Mouse (Mus musculus) heart, embryonic 12.5 days (tissue): ENCODE measurements around the gene Gm20388. TPM values are rescaled to one million over a fixed set of nuclear protein-coding genes. Genes with fewer than 3 reads are reported as not detected.

Experiments
- ATAC-seq: fragments of 200-750 bp; cut with Nextera tagmentation; 2 replicates; pipeline ENCODE4 v1.8.0; 2017; ENCODE audit warnings: moderate TSS enrichment, moderate library complexity; ENCODE audit not compliant: insufficient number of reproducible peaks, low FRiP score
- H3K27ac ChIP-seq: fragments of 300-500 bp; sonication (generic); 2 replicates; pipeline ENCODE4 v1.5.1; 2016; ENCODE audit warnings: mild to moderate bottlenecking, moderate library complexity; ENCODE audit not compliant: poor library complexity, severe bottlenecking
- H3K27me3 ChIP-seq: fragments of 300-500 bp; sonication (generic); replicated peaks from 2 replicates; pipeline ENCODE4 v1.6.1; 2016; ENCODE audit warnings: mild to moderate bottlenecking, moderate library complexity
- H3K36me3 ChIP-seq: fragments of 300-500 bp; sonication (generic); 2 replicates; pipeline ENCODE4 v1.6.1; 2016; ENCODE audit warnings: mild to moderate bottlenecking, moderate library complexity
- H3K4me1 ChIP-seq: fragments of 300-500 bp; sonication (generic); replicated peaks from 2 replicates; pipeline ENCODE4 v1.6.1; 2016; ENCODE audit warnings: mild to moderate bottlenecking
- H3K4me2 ChIP-seq: fragments of 300-500 bp; sonication (generic); 2 replicates; pipeline ENCODE4 v1.6.1; 2016; ENCODE audit warnings: mild to moderate bottlenecking, moderate library complexity
- H3K4me3 ChIP-seq: fragments of 300-500 bp; sonication (generic); 2 replicates; pipeline ENCODE4 v1.5.1; 2016; ENCODE audit warnings: mild to moderate bottlenecking
- H3K9ac ChIP-seq: fragments of 300-500 bp; sonication (generic); 2 replicates; pipeline ENCODE4 v1.6.1; 2016; ENCODE audit warnings: mild to moderate bottlenecking, moderate library complexity
- H3K9me3 ChIP-seq: fragments of 300-500 bp; sonication (generic); replicated peaks from 2 replicates; pipeline ENCODE4 v1.6.1; 2016; ENCODE audit warnings: mild to moderate bottlenecking, moderate library complexity
- WGBS: fragments of 180-500 bp; shearing (Covaris S2); methylation state at CpG from one replicate; pipeline ENCODE4 v1.1.7; 2016; 5-methylcytosine and 5-hydroxymethylcytosine counted together
- polyA plus RNA-seq: library from polyadenylated mRNA; unstranded; fragments of >200 nt; fragmentation: Nextera tagmentation; extraction: Ambion mirVana; gene quantifications from 2 replicates; pipeline ENCODE4 v1.2.1, GENCODE M21; 2016

Gm20388 gene
- polyA plus RNA-seq, 1 experiment from 2014 or later = not detected

DNA sequence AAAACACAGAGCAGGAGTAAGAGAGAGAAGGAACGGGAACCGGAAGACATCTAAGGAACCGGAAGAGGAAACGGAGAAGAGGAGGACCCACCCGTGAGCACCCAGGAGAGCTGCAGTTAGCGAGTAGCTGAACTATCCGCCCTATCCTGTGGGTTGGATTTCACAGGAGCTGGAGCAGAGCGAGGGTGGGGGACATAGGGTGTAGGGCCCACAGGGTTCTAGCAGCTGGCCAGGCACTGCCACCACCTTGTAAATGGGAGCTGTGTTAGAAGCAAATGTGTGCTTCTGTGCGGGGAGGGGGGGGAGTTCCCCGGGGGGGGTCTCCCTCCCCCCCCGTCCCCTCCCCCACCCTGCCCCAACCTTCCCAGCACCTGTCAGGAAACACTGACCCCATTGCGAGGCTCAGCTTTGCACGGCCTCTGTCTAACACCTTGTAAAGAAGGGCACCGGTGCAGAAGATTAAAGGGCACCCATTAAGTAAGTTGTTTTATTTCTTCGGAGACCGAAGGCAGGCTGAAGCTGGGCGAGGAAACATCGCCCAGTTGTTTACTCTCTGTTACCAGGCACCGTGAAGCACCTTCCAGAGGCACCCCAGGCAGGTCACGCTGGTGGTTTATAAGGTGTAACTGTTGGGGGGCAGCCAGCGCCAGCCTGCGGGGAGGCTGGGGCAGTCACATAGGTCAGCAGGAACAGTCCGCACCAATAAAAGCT lies 1573.6 kb downstream of the Gm20388 start:
- no peak overlapping the region for H3K4me2 ChIP-seq
- H3K27ac ChIP-seq = no peak overlapping the region
- 65% methylated on average over 23 of the region's 23 CpGs for WGBS

DNA sequence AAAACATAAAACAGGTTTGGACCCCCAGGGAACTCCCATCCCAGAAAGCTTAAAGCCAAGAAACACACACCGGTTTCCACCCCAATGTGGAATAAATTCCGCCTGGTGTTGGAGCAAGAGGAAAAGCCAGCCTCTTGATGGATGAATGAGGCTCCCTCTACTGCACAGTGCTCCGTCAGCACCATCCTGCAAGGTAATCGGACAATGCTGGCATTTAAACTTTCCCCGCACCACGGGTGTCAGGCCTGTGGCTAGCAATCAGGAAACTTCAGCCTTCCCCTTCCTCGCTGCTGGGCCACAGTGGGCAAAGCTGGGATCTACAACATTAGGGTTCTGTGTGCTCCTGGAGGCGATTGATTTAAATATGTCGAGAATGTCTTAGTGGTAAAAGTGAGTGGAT lies 1581.0 kb downstream of the Gm20388 start:
- H3K27me3 ChIP-seq = no peaks in the 10 kb centered on the region
- no peak overlapping the region for H3K4me3 ChIP-seq
- H3K4me1 ChIP-seq = peaks cover 8% of the 10 kb centered on the region; the same call in 1 of the 2 replicates
- ATAC-seq = no peak
- H3K9me3 ChIP-seq = no peaks in the 10 kb centered on the region
- no peak overlapping the region for H3K4me2 ChIP-seq
- no peak overlapping the region for H3K27ac ChIP-seq
- WGBS = 55% methylated on average over 9 of the region's 9 CpGs
- no peaks in the 10 kb centered on the region for H3K36me3 ChIP-seq
- H3K9ac ChIP-seq = no peak overlapping the region

More for the DNA sequence above, 1573.6 kb downstream of the Gm20388 start:
- no peak overlapping the region for H3K9ac ChIP-seq
- peaks cover 7% of the 10 kb centered on the region; the same call in 1 of the 2 replicates for H3K4me1 ChIP-seq
- no peaks in the 10 kb centered on the region for H3K36me3 ChIP-seq
- H3K4me3 ChIP-seq = no peak overlapping the region
- no peak for ATAC-seq
- H3K27me3 ChIP-seq = peaks cover 5% of the 10 kb centered on the region; the same call in 1 of the 2 replicates
- H3K9me3 ChIP-seq = no peaks in the 10 kb centered on the region

DNA sequence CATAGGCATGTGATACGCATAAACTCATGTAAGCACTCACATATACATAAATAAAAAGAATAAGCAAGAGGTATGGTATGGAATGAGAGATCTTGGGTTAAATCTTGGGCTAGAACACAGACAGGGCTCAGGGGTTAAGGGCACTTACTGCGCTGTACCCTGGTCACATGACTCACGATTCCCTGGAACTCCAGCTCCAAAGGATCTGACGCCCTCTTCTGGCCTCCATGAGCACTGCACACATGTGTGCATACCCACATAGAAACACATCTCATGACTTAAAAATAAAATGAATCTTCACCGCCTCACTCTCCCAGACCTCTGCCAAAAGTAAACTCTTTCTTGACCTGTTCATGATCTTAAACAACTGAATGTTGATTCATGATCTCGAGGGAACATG lies 1587.0 kb downstream of the Gm20388 start:
- no peak overlapping the region for H3K27ac ChIP-seq
- no peak overlapping the region for H3K9ac ChIP-seq
- 80% methylated on average over 6 of the region's 6 CpGs for WGBS
- peaks cover 16% of the 10 kb centered on the region for H3K27me3 ChIP-seq
- no peak overlapping the region for H3K4me2 ChIP-seq
- no peak overlapping the region for H3K4me3 ChIP-seq
- H3K36me3 ChIP-seq = no peaks in the 10 kb centered on the region
- H3K4me1 ChIP-seq = no peaks in the 10 kb centered on the region
- H3K9me3 ChIP-seq = 0 out of 2 replicates have a peak, but pooled peaks cover 4% of the 10 kb centered on the region
- ATAC-seq = no peak

DNA sequence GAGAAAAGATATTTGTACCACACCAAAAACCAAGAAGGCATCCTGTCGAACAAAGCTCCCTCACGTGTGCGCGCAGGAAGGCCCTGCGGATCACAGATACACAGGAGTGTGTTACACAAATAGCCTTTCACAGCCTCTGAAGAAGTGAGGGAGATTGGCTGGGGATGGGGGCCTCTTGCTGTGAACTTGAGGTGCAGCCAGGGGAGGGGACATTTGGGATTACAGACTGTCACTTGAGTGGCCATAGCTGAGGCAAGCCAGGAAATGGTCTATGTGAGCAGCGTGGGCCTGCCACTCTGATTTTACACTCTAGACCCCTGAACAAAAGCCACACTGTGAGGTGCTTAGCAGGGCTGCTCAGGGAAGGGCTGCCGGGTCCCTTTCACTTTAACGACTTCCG lies 1601.1 kb downstream of the Gm20388 start:
- Histone ChIP-seq H3K9me3 (no peaks in the 10 kb centered on the region), H3K4me1 (no peaks in the 10 kb centered on the region), H3K9ac (no peak overlapping the region), H3K4me2 (no peak overlapping the region), H3K27me3 (peaks cover 37% of the 10 kb centered on the region), H3K27ac (no peak overlapping the region), H3K4me3 (no peak overlapping the region), H3K36me3 (no peaks in the 10 kb centered on the region)
- no peak for ATAC-seq
- 62% methylated on average over 9 of the region's 9 CpGs for WGBS

DNA sequence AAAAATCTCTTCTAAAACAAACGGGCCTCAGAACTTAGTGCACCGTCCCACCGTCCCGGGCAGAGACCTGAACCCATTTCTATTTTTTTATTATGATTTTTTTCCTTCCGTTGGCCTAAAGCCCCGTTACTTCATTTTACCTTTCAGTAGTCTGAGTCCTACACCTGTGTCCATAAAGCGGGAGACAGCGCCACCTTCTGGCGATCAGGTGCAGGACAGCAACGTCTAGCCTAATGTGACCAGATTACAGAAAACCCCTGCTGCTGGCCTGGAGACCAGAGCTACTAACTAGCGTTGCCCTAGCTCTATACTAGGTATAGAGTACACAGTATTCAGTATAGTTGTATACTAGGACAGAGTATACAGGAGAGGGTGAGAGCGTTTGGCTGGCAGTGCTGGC lies 1602.8 kb downstream of the Gm20388 start:
- H3K4me3 ChIP-seq = no peak overlapping the region
- no peak overlapping the region for H3K27ac ChIP-seq
- H3K36me3 ChIP-seq = no peaks in the 10 kb centered on the region
- peak; percentile 61; the same call in 1 of the 2 replicates for ATAC-seq
- no peak overlapping the region for H3K9ac ChIP-seq
- H3K27me3 ChIP-seq = peaks cover 37% of the 10 kb centered on the region
- H3K4me2 ChIP-seq = no peak overlapping the region
- 6% methylated on average over 12 of the region's 12 CpGs for WGBS
- H3K4me1 ChIP-seq = no peaks in the 10 kb centered on the region
- H3K9me3 ChIP-seq = no peaks in the 10 kb centered on the region

DNA sequence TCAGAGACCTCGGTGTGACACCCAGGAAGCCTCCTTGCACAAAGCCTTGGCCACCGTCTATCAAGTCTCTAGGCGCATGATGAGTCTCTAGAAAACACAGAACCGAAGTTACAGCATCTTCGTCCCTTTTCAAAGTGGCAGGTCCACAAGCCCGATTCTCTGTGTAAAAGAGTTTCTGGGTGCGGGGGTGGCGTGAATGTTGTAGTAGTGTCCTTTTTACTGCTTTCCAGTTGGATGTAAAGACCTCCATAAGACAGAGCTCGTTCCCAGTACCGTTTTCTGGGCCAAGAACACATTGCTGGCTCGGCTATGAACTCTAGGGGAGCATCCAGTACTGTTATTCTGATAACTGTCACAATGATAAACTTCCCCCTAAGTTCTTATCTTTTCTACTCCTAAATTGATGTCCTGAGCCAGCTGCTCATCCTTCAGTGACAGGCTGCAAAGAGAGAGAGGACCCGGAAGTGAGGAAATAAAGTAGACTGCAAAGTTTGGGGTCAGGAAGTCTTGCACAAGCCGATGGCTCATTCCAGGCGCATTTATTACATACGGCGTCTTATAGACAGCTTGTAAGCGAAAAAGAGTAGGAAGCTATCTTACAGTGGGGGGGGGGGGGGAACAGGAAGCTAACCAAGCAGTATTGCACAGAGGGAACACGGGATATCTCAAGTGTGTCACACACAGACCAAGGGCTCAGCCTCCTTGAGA lies 1614.6 kb downstream of the Gm20388 start:
- ATAC-seq = no peak
- no peak overlapping the region for H3K9ac ChIP-seq
- H3K27me3 ChIP-seq = peaks cover 15% of the 10 kb centered on the region
- no peaks in the 10 kb centered on the region for H3K36me3 ChIP-seq
- H3K27ac ChIP-seq = no peak overlapping the region
- H3K4me3 ChIP-seq = no peak overlapping the region
- WGBS = 69% methylated on average over 18 of the region's 18 CpGs
- H3K4me2 ChIP-seq = no peak overlapping the region
- no peaks in the 10 kb centered on the region for H3K9me3 ChIP-seq
- H3K4me1 ChIP-seq = no peaks in the 10 kb centered on the region

DNA sequence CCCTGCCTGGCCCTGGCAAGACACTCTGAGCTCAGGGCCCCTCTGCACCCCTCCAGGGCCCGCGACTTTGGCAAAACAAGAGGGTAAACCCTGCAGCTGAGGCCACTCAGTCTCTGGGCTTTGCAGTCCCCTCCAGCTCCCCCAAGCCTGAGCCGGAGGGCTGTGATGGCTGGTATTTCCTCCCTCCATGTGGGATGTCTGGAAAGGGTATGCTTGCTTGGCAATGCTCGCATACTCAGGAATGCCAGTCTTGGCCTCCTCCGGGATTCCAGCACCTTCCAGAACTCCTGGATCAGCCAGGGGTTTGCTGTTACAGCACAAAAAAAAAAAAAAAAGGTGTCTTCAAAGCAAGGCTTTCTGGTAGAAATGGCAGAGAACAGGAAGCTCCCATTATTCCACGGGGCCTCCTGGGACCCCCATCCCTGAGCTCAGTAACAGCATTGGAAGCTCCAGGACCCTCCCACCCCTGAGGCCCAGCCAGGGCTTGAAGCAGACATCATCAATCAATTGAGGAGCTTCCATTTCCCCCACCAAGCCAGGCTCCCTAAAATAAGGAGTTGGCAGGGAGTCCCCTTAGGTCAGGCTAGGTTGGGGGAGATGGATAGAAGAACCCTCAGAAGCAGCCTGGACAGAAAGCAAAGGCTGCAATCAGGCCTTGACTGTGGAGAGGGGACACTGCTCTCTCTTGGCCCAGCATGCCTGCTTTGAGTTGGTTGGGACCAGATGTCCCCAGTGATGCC lies 1616.3 kb downstream of the Gm20388 start:
- no peak overlapping the region for H3K4me3 ChIP-seq
- no peak for ATAC-seq
- WGBS = 58% methylated on average over 6 of the region's 6 CpGs
- H3K36me3 ChIP-seq = no peaks in the 10 kb centered on the region
- H3K27ac ChIP-seq = no peak overlapping the region
- peaks cover 30% of the 10 kb centered on the region for H3K27me3 ChIP-seq
- no peak overlapping the region for H3K4me2 ChIP-seq
- H3K9me3 ChIP-seq = no peaks in the 10 kb centered on the region
- H3K9ac ChIP-seq = no peak overlapping the region
- no peaks in the 10 kb centered on the region for H3K4me1 ChIP-seq

DNA sequence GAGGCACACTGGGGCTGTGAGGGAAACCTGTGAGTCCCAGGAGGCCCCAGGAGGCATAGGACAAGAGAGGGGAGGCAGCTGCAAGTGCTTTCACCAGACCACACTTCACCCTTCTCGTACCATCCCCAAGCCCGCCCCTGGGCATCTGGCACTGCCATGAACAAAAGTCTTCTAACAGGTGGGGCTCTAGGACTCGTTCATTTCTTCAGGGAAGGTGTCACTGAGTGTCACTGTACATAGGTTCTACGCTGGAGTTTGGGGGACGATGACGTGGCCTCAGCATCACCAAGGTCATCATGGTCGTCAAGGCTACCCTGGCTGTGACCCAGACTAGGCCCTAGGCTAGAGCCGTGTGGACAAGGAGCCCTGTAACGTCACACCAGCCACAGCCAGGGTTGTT lies 1617.1 kb downstream of the Gm20388 start:
- Histone ChIP-seq H3K9me3 (no peaks in the 10 kb centered on the region), H3K4me1 (no peaks in the 10 kb centered on the region), H3K4me2 (no peak overlapping the region), H3K4me3 (no peak overlapping the region), H3K36me3 (no peaks in the 10 kb centered on the region), H3K27me3 (peaks cover 31% of the 10 kb centered on the region), H3K9ac (no peak overlapping the region), H3K27ac (no peak overlapping the region)
- ATAC-seq = no peak
- WGBS = 80% methylated on average over 9 of the region's 9 CpGs

DNA sequence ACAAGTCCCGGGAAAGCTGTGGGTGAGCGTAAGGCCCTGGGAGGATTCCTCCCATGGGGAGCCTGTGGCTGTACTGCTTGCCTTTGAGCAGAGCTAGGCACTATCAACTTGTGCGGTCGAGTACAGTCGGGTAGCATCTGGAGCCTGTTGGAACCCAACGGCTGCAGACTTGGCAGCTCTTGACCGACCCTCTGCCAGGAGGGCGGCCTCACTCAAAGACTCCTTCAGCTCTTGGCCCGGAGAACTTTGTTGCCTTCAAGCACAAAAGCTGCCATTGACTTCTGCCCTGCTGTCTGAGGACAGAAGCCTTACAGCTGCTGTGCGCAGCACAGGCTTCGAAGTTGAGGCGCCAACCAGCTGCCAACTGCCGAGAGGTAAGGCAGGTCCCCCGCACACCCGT lies 1618.1 kb downstream of the Gm20388 start:
- H3K27me3 ChIP-seq = peaks cover 31% of the 10 kb centered on the region
- no peak overlapping the region for H3K27ac ChIP-seq
- no peak overlapping the region for H3K4me3 ChIP-seq
- no peaks in the 10 kb centered on the region for H3K36me3 ChIP-seq
- H3K9ac ChIP-seq = no peak overlapping the region
- H3K4me2 ChIP-seq = no peak overlapping the region
- no peaks in the 10 kb centered on the region for H3K9me3 ChIP-seq
- no peak for ATAC-seq
- no peaks in the 10 kb centered on the region for H3K4me1 ChIP-seq
- WGBS = 81% methylated on average over 15 of the region's 15 CpGs

DNA sequence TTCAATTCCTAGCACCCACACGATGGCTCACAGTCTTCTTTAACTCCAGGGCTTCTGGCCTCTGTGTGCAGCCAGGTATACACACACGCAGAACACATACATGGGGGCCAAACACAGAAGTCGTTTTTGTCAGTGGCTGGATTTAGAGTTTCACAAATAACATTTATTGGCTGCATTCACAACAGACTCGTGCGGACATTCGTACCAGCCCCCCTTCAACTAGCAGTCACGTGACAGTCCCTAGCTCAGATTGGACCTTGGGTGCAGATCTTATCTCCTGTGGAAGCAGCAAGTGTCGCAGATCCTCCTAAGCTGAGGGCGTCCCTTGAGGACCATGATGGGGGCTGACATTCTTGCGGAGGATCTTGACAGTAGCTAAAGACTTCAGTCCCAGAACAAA lies 1620.0 kb downstream of the Gm20388 start:
- no peak for ATAC-seq
- WGBS = 68% methylated on average over 10 of the region's 10 CpGs
- Histone ChIP-seq H3K9me3 (no peaks in the 10 kb centered on the region), H3K4me2 (no peak overlapping the region), H3K27me3 (peaks cover 31% of the 10 kb centered on the region), H3K36me3 (no peaks in the 10 kb centered on the region), H3K4me1 (no peaks in the 10 kb centered on the region), H3K9ac (no peak overlapping the region), H3K4me3 (no peak overlapping the region), H3K27ac (no peak overlapping the region)

DNA sequence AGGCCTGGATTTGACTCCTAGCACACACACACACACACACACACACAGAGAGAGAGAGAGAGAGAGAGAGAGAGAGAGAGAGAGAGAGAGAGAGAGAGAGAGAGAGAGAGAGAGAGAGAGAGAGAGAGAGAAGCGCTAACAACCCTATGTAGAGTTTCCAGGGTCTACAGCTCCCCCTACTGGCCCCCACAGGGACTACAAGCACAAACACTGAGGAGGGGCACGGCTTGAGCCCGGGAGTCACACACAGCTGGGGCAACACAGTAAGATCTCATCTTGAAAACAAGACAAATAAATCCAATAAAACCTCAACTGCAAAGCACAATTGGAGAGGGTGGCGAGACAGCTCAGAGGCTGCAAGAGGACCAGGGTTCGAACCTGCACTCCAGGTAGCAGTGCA lies 1621.7 kb downstream of the Gm20388 start:
- H3K4me1 ChIP-seq = no peaks in the 10 kb centered on the region
- ATAC-seq = no peak
- no peaks in the 10 kb centered on the region for H3K36me3 ChIP-seq
- H3K4me3 ChIP-seq = no peak overlapping the region
- no peak overlapping the region for H3K27ac ChIP-seq
- H3K27me3 ChIP-seq = peaks cover 22% of the 10 kb centered on the region
- 47% methylated on average over 5 of the region's 5 CpGs for WGBS
- no peaks in the 10 kb centered on the region for H3K9me3 ChIP-seq
- no peak overlapping the region for H3K9ac ChIP-seq
- H3K4me2 ChIP-seq = no peak overlapping the region
